Mouse (Mus musculus) embryo, embryonic 10.5 days (tissue): ENCODE measurements around the gene Ankrd52.
A peak's percentile ranks its signal among the peaks of the same experiment; 100 is the strongest.

Experiments used
- DNase-seq: peaks from one replicate; pipeline ENCODE4 v3.0.0-alpha.2; 2015; ENCODE audit warnings: low spot score

The Ankrd52 gene

DNA sequence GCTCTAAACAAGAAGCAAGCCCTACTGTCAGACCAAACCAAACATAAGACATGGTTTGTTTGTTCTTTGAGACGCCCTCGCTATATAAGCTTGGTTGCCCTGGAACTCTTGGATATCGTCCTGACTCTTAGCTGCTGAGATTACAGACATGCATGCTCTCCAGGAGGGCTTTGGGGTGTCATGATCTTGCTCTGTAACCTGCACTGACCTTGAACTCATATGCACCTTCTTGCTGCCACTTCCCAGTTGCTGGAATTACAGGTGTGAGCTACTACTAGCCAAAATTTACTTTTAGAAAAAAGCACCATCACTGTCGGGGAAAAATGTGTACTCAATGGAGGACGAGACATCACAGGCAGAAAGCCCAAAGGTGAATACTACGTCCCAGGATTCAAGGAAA lies 7.3 kb upstream of the Ankrd52 start:
- no peak for DNase-seq

DNA sequence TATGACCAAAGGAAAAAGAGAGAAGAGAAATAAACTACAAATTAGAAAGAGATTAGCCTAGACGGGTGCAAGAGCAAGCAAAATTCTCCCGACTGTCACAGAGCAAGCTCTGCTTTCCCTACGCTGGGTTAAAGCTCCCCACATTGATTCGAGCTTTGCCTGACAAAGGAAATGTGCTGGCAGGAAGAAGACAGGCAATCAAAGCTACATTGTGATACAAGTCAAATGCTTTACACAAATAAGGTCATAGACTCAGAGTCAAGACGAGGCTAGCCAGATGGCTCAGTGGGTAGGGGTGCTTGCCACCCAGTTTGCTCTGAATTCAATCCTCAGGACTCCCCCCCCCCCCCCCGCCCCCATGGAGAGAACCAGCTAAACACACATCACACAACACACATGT lies 6.9 kb upstream of the Ankrd52 start:
- DNase-seq: no peak

DNA sequence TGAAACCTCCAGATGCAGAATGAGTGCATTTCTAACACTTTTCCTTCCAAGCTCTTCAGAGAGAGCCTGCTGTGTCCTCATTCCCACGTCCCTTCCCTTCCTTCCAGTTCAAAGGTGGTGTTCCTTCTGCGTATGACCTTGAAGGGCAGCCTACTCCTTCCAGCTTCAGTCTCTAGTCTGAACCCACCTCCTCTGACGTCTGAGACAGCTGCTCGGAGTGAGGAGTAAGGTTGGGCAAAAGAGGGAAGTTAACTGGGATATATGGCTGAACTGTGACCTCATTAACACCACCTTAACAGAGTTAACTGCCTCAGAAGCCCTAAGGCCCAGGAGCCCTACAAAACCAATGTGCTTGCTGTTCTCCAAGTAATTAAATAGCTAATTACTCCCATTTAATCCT lies 6.3 kb upstream of the Ankrd52 start:
- DNase-seq: no peak

- no peak for DNase-seq
Measured at GRCm38 (mm10) chr10:128372142-128372541, 4.8 kb upstream of the Ankrd52 start.

GRCm38 (mm10) chr10:128372989-128373748 lies 3.7 kb upstream of the Ankrd52 start:
- DNase-seq: no peak

DNA sequence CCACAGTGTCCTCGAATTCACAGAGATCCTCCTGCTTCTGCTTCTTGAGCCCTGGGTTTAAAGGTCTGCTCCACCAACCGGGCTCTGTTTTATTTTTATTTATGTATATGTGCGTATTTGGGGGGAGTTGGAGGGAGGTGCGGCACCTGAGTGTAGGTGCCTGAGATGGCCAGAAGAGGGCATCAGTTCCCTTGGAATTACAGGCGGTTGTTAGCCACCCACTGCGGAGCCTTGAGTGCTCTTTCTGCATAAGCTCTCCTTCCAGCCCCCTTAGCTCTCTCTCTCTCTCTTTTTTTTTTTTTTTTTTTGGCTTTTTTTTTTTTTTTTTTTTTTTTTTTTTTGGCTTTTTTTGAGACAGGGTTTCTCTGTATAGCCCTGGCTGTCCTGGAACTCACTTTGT lies 2.5 kb upstream of the Ankrd52 start:
- no peak for DNase-seq

DNA sequence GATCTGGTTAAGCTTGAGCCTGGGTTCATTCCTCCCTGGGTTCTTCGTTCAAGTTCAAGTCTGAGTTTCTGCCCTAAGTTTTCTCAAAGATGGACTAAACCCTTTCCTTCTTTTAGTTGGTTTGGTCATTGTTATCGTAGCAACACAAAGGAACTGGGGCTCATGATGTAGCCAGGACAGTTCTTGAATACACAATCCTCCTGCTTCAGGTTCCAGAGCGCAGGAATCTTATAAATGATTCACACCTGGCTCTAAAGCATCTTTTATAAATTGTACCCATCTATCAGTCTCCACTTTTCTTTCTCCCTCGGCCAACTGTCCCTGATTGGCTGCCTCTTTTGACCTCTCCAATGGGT lies 838 bp upstream of the Ankrd52 start:
- DNase-seq: no peak

DNA sequence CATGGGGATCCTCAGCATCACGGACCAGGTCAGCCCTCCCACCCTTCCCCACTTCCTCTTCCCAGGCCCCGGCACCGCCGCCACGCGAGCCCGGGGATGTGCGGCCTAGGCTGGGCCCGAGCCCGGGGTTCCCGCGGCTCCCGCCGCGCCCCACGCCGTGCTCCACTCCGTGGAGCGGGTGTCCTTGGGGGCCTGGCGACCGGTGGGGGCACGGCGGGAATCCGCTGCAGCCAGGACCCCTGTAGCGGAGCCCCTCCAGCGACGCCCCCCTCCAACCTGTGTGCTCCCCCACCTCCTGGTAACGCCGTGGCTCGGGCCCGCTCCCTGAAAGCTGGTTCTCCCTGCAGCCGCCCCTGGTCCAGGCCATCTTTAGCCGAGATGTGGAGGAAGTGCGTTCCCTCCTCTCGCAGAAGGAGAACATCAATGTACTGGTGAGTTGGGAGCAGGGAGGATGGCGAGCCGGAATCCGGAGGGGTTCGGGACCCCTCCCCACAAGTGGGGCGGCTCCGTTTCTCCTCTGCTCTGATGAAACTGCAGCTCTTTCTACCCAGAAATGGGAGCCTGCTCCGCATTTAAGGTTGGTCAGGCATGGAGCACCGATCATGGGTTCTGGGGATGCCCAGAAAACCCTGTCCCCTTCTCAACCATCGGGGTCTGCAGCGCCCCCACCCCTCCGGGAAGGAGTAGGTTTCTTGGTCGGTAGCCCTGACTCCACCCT lies 466 bp downstream of the Ankrd52 start:
- peak; percentile 83 for DNase-seq

GRCm38 (mm10) chr10:128377940-128378448 lies 1.1 kb downstream of the Ankrd52 start:
- DNase-seq: no peak

DNA sequence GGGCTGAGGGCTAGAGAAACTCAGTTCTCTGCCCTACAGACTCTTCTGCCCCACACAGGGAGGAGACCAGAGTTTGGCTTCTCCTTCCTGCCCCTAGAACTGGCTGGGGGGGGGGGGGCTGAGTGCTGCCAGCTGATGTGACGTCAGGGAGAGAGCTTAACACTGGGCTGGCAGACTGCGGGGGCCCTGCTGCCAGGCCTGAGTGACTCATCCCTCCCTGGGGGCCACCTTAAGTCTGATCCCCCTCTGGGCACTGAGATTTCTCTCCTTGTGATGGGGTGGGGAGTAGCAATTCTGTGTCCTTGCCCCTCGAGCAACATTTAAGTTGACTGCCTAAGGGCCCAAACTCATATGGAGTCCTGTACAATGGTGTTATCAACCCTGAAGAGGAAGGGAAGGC lies 1.5 kb downstream of the Ankrd52 start:
- DNase-seq: no peak

DNA sequence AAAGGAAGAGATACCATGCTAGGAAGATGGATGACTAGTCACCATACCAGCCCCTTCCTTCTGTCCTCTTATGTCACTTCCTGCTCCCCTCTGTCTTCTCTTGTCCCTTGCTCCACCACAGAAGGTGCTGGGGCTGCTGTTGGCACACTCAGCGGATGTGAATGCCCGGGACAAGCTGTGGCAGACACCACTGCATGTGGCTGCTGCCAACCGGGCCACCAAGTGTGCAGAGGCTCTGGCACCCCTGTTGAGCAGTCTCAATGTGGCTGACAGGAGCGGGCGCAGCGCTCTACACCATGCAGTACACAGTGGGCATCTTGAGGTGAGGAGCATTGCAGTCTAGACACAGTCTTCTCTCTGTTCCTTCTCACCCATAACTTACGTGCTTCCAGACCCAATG lies 2.3 kb downstream of the Ankrd52 start:
- no peak for DNase-seq

DNA sequence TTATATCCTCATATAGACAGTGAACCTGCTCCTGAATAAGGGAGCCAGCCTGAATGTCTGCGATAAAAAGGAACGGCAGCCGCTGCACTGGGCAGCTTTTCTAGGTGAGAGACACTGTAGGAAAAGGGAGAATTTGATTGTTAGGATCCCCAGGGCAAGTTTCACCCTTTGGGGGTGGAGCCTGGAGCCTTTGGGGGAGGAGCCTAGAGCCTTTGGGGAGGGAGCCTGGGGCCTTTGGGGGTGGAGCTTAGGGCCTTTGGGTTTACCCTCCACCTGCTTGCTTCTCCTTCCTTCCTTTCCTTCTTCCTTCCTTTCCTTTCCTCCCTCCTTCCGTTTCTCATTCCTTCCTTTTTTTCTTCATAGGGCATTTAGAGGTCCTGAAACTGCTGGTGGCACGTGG lies 3.6 kb downstream of the Ankrd52 start:
- no peak for DNase-seq

- DNase-seq: no peak
Measured at GRCm38 (mm10) chr10:128382482-128382881, 5.6 kb downstream of the Ankrd52 start.

DNA sequence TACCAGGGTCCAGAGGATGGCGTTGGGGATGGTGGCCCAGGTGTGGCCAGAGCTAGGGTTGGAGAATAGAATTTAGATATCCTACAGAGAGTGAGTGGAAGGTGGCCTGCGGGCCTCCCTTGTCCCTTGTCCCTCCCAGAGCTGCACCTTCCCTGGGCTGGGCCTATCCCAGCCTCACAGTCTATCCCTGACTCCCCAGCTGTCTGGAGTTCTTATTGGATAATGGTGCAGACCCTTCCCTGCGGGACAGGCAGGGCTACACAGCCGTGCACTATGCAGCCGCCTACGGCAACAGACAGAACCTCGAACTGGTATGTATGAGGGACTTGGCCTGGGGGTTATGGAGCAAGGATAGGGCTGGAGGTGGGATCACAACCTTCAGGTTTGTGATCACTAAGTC lies 9.0 kb downstream of the Ankrd52 start:
- no peak for DNase-seq

DNA sequence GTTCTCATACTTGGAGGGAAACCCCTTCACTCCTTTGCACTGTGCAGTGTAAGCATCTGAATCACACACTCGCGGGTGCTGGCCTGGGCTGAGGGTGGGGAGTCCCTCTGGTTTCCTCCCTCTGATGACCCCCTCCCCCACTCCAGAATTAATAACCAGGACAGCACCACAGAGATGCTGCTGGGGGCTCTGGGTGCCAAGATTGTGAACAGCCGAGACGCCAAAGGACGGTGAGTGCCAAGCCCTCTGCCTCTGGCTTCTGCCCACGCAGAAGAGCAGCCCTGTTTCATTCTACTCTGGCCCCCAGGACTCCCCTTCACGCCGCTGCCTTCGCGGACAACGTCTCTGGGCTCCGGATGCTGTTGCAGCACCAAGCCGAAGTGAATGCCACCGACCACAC lies 12.0 kb downstream of the Ankrd52 start:
- DNase-seq: no peak

DNA sequence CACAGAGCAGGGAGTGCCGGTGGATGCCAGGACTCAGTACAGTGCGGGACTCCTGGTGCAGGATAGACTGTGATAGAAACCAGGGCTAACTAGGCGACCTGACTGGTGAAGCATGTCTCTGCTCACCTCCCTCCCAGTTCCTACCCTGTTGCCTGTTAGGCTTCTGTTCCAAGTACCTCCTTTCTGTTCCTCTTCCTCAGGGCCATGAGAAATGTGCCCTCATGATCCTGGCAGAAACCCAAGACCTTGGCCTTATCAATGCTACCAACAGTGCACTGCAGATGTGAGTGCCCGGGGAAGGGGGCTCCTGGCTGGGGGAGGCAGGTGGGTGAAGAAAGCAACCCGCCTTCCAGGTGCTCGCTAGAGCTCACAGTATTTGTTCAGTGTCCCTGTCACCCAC lies 12.7 kb downstream of the Ankrd52 start:
- DNase-seq: no peak

DNA sequence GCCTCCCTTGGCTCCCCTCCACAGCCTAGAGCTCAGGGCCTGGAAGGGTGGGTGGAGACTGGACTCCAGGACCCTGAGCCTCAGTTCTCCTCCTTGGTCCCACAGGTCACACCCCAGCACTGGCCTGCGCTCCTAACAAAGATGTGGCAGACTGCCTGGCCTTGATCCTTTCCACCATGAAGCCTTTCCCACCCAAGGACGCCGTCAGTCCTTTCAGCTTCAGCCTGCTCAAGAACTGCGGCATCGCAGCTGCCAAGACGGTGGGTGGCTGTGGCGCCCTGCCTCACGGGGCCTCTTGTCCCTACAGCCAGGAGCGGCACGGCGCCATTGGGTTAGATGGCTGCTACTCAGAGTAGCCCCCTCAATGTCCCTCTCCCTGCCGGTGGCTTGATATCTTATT lies 13.5 kb downstream of the Ankrd52 start:
- no peak for DNase-seq

GRCm38 (mm10) chr10:128391850-128392249 lies 14.9 kb downstream of the Ankrd52 start:
- no peak for DNase-seq

- no peak for DNase-seq
Measured at GRCm38 (mm10) chr10:128396017-128396673, 19.2 kb downstream of the Ankrd52 start.

GRCm38 (mm10) chr10:128396716-128397264 lies 19.9 kb downstream of the Ankrd52 start:
- DNase-seq: no peak

GRCm38 (mm10) chr10:128397466-128397865 lies 20.6 kb downstream of the Ankrd52 start:
- no peak for DNase-seq

DNA sequence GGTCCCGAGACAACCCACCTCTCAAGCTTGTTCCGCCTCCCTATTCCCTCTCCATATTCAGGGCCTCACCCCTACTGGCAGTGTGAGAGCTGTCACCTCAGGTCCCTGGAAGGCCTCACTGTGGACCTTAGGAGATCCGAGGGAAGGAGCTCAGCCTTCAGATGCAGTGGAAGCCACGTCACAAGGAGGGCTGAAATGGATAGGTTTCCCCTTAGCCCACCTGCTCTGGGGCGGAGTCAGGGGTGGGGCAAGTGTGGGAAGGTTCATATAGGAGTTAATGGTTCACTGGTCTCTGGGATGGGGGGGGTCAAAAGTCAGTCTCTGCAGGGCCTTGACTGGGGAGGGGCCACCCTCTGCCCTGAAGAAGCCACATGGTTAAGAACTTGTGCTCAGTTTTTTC lies 23.4 kb downstream of the Ankrd52 start:
- DNase-seq: no peak

DNA sequence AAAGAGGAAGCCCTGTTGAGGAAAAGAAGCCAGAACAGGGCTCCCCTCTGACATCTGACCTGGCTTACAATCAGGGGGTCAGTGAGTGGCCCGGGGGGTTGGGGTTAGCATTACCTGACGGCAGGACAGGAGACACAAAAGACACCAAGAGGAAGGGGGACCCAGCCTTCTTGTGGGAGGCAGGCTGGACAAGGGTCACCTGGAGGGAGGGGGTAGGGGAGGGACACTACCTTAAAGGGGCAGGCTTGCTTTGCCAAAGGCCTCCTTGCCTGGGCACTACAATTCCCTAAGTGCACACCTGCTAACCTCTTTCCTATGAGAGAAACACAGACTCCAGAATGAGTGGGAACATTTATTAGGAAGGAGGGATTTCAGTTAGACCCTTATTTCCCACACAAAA lies 24.1 kb downstream of the Ankrd52 start, which contains the start of gene Slc39a5:
Gene Slc39a5, minus strand, starts transcription at position 174 of the 400 bp plus-strand sequence.
- no peak for DNase-seq
